Mouse (Mus musculus) liver, embryonic 14 days (tissue): ENCODE results near the gene 4933402N22Rik. TPM values are rescaled to one million over a fixed set of nuclear protein-coding genes. Genes with fewer than 3 reads are reported as not detected.

Experiments used
- polyA plus RNA-seq: library from polyadenylated mRNA; depleted of rRNA; stranded (reverse); fragments of >200 nt; gene quantifications from 2 replicates; pipeline ENCODE4 v1.2.3, GENCODE M21; 2012; rRNA removed

The 4933402N22Rik gene
- polyA plus RNA-seq = not detected in 2 replicates

GRCm38 (mm10) chr5:11917743-11918142 is at the start of gene 4933402N22Rik:
TSS of gene 4933402N22Rik (plus strand) at chr5:11918043.

Other genes with a start within 250 kb of the 4933402N22Rik start
- gene Gm8922, start 236.1 kb upstream of the 4933402N22Rik start, polyA plus RNA-seq = not detected in 2 replicates
- gene Gm8926, start 147.5 kb upstream of the 4933402N22Rik start, polyA plus RNA-seq = not detected in 2 replicates
- gene Gm6465, start 72.5 kb upstream of the 4933402N22Rik start, polyA plus RNA-seq = not detected in 2 replicates